Mouse (Mus musculus): ENCODE measurements at regions not wholly inside any gene's neighbourhood (a gene's known extent, or its start where the extent isn't known, plus 50 kb on each side); places are given as distances from the start of the nearest gene placed in this dataset.
"Not testable (repeated sequence)": the region's sequence is repeated elsewhere in the genome, so short reads cannot be mapped to it uniquely, and the experiment has no call there.

DNA sequence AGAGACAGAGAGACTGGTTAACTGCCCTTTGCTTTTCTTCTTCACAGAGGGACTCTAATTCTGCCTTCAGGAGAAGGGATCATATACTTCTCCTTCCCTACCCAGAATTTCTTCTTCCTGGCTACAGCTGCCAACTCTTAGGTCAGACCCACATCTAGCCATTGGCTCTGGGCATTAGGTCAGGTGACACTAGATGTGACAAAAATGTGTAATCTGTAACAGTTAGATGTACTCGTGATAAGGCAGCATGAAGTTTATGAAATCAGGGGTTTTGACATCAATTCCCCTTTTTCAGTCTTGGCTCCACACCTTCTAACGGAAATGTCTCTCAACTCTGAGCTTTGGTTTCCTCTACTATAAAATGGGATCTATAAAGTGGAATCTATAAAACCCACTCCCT, 428.4 kb downstream of the Bmper start:
- CTCF ChIA-PET, result no interaction called here
- POLR2A ChIA-PET, result interaction anchor here in 1 of 4 experiments (0.5 kb wide), 1 partner anchor 449 kb away, joined by 5 read pairs; no protein-coding TSS in a partner anchor

- CTCF ChIA-PET, result no interaction called here
- POLR2A ChIA-PET, result no interaction called here
Measured at GRCm38 (mm10) chr9:23653086-23653485, 430.2 kb downstream of the Bmper start.

DNA sequence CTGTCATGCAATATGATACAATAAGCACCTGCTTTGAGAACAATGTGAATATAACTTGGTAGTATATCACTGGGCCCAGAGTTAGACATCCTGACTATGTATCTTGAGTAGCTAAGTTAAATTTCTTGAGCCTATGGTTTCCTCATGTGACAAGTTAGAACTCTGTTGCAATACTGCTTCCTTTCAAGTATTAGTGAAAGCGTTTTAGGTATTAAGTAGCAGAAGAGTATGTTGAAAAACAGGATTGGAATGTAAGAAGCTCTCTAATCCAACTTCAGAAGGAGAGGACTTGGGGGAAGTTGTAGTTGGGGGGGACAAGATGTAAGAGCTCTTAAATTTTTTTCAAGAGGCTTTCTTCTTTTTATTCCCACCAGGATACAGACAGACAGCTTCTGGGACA, 431.9 kb downstream of the Bmper start:
- POLR2A ChIA-PET, result no interaction called here
- CTCF ChIA-PET, result no interaction called here

- POLR2A ChIA-PET, result no interaction called here
- CTCF ChIA-PET, result no interaction called here
Measured at GRCm38 (mm10) chr9:23665960-23666359, 431.8 kb upstream of the Npsr1 start.

GRCm38 (mm10) chr9:23669230-23669629, 428.6 kb upstream of the Npsr1 start:
- POLR2A ChIA-PET, result no interaction called here
- CTCF ChIA-PET, result no interaction called here

GRCm38 (mm10) chr9:23670642-23671041, 427.2 kb upstream of the Npsr1 start:
- ChIA-PET POLR2A (no interaction called here), CTCF (no interaction called here)

DNA sequence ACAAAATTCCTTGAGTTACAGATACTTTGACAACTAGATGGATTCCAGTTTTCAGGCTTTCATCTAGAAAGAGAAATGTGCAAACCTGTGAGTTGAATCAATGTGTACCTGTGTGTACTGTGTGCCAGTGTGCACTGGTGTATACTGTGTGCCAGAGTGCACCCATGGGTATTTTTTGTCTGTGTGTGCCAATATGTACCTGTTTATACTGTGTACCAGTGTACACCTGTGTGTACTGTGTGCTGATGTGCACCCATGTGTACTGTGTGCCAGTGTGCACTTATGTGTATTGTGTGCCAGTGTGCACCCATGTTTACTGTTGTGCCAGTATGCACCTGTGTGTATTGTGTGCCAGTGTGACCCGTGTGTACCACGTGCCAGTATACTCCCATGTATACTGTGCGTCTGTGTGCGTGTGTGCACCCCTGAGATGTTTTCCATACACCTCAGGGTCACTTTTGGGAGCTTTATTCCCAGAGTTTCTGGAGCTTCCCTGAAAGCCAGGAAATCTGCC, 424.4 kb upstream of the Npsr1 start:
- CTCF ChIA-PET, result no interaction called here

GRCm38 (mm10) chr9:23674833-23675232, 423.0 kb upstream of the Npsr1 start:
- ChIA-PET POLR2A (no interaction called here), CTCF (interaction anchor here in 3 of 4 experiments (0.6 to 1.6 kb wide), 4 partner anchors 94 to 215 kb away, joined by 3 to 8 read pairs (median 3); no protein-coding TSS in a partner anchor)

More for the DNA sequence above, 424.4 kb upstream of the Npsr1 start:
- POLR2A ChIA-PET, result no interaction called here

DNA sequence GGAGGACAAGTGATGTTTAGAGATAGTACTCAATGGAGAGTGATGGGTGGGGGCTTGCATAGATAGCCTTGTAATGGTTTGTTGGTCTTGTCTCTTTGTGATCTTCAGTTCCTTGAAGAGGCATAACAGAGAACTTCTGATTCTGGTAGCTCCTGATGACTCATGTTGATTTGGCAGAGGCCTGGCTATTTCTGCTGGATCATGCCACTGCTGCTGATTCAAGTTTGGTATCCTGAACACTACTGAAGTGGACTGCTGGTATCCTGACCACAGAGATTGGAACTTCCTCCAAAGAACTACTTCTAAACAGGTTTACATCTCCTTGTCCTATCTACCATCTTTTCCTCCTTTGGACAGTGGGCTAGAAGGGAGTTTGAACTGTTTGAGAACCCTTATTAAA, 408.3 kb upstream of the Npsr1 start:
- CTCF ChIA-PET, result no interaction called here
- POLR2A ChIA-PET, result no interaction called here

GRCm38 (mm10) chr9:23692768-23693441, 404.9 kb upstream of the Npsr1 start:
- POLR2A ChIA-PET, result no interaction called here
- CTCF ChIA-PET, result no interaction called here

DNA sequence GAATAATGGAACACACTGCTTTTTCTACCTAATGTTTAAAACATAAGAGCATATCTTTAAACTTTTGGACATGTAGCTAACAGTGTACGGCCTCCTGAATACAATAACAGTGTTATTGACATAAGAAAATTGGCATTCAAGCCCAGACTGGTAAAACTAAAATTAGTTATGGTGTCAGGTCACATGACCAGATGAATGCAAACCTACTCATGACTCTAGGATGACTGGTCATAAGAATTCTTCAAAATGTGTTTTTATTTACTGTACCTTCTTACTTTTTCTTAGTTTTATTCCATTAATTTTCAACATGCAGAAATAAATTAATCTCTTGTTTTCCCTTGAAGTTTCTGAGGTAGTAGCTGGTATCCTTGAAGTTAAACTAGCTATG, 404.4 kb upstream of the Npsr1 start:
- ChIA-PET POLR2A (no interaction called here), CTCF (no interaction called here)

- CTCF ChIA-PET, result no interaction called here
Measured at GRCm38 (mm10) chr9:23694481-23694880, 403.3 kb upstream of the Npsr1 start.

GRCm38 (mm10) chr9:23700567-23700966, 397.2 kb upstream of the Npsr1 start:
- ChIA-PET POLR2A (no interaction called here), CTCF (no interaction called here)

More at GRCm38 (mm10) chr9:23694481-23694880, 403.3 kb upstream of the Npsr1 start:
- POLR2A ChIA-PET, result no interaction called here

- POLR2A ChIA-PET, result not testable (repeated sequence)
Measured at GRCm38 (mm10) chr9:23717584-23717983, 380.2 kb upstream of the Npsr1 start.

GRCm38 (mm10) chr9:23728816-23729215, 369.0 kb upstream of the Npsr1 start:
- POLR2A ChIA-PET, result no interaction called here
- CTCF ChIA-PET, result no interaction called here

More at GRCm38 (mm10) chr9:23717584-23717983, 380.2 kb upstream of the Npsr1 start:
- CTCF ChIA-PET, result not testable (repeated sequence)

GRCm38 (mm10) chr9:23752478-23752877, 345.3 kb upstream of the Npsr1 start:
- CTCF ChIA-PET, result no interaction called here
- POLR2A ChIA-PET, result no interaction called here

DNA sequence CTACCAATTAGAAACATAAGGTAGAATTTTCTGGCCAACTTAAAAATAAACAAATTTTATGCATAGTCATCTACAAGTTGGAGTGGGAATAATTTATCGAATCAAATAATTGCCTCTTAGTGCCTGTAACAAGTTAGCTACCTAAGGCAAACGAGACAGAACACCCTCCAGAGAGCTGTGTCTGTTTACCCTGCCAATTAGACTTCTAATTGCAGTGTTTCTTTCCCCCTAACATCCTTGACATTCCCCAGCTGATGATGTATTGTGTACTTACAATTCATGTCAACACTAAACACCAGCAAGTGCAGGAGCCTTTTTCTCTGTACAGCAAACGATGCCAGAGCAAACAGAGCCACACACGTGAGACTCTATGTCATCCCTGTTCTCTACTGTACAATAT, 311.1 kb upstream of the Npsr1 start:
- POLR2A ChIA-PET, result no interaction called here
- CTCF ChIA-PET, result no interaction called here
